21 mouse cellular contexts compared by ENCODE assay signal in genomic region chr8:61831944-61832343, GRCm38 (mm10).
A peak's percentile ranks its signal among the peaks of the same experiment; 100 is the strongest.
DNase-seq lines count a peak whose midpoint lies in the region; ATAC-seq and TF ChIP-seq lines count a peak whose summit lies in the region.
"Had no signal": no experiment of that assay in that cellular context is flagged by ENCODE, and none has a peak within 500 bp of the region (broad histone marks: within the 10 kb centered on the region; RNA-seq: fewer than 3 reads in every experiment).

No protein-coding gene starts in this region.

- no peaks in the 10 kb centered on the region for H3K27me3 ChIP-seq in kidney, adult 2 months (replicated peaks; ENCODE audit: control insufficient read depth, insufficient read depth, low read length)
- H3K27me3 ChIP-seq in liver, embryonic 12.5 days (replicated peaks) = no peaks in the 10 kb centered on the region
- H3K27me3 ChIP-seq: hindbrain, embryonic 12.5 days; lung, embryonic 15.5 days; neural tube, embryonic 13.5 days had no signal

- H3K27ac ChIP-seq in gastrocnemius, adult 2 months = peak overlapping the region; percentile 86
- no peak overlapping the region for H3K27ac ChIP-seq in kidney, adult 2 months (ENCODE audit: insufficient read depth, low read depth, low read length)
- no peak overlapping the region for H3K27ac ChIP-seq in liver, embryonic 12.5 days
- H3K27ac ChIP-seq: hindbrain, embryonic 12.5 days; left cerebral cortex, adult 2 months; lung, embryonic 15.5 days; neural tube, embryonic 13.5 days; stomach, postnatal 0 days had no signal

- H3K4me1 ChIP-seq in kidney, adult 2 months (ENCODE audit: control insufficient read depth, insufficient read depth, low read length) = no peaks in the 10 kb centered on the region
- no peaks in the 10 kb centered on the region for H3K4me1 ChIP-seq in liver, embryonic 12.5 days
- H3K4me1 ChIP-seq: hindbrain, embryonic 12.5 days; neural tube, embryonic 13.5 days had no signal

- H3K4me3 ChIP-seq in gastrocnemius, adult 2 months = no peak overlapping the region
- no peak overlapping the region for H3K4me3 ChIP-seq in kidney, adult 2 months (ENCODE audit: insufficient read depth, low read depth, low read length)
- H3K4me3 ChIP-seq in liver, embryonic 12.5 days = no peak overlapping the region
- H3K4me3 ChIP-seq: hindbrain, embryonic 12.5 days; left cerebral cortex, adult 2 months; lung, embryonic 15.5 days; neural tube, embryonic 13.5 days had no signal

- no peak for ATAC-seq in liver, embryonic 12.5 days
- ATAC-seq: forebrain, embryonic 16.5 days; inflammation-experienced regulatory T-cells, adult 6 months had no signal

- WGBS in kidney, adult 2 months = 72% methylated on average over 4 of the region's 4 CpGs
- 65% methylated on average over 4 of the region's 4 CpGs for WGBS in liver, embryonic 12.5 days (ENCODE audit: insufficient replicate concordance)

- no peak for DNase-seq in gastrocnemius, adult 2 months
- DNase-seq in gastrocnemius, postnatal 36 days = no peak
- peak; percentile 17 for DNase-seq in kidney, adult 2 months
- no peak for DNase-seq in kidney, adult 8-10 months
- peak; percentile 16 for DNase-seq in lung, postnatal 36 days
- no peak for DNase-seq in lung, postnatal 4 days
- no peak for DNase-seq in thymus, postnatal 14 days
- DNase-seq: adrenal gland, adult 2 months; cerebellum, adult 11 months; cerebellum, postnatal 36 days; liver; right cerebral cortex, postnatal 14 days had no signal

- H3K36me3 ChIP-seq in kidney, adult 2 months (ENCODE audit: control insufficient read depth, insufficient read depth, low read length) = no peaks in the 10 kb centered on the region
- H3K36me3 ChIP-seq in liver, embryonic 12.5 days = no peaks in the 10 kb centered on the region
- H3K36me3 ChIP-seq: hindbrain, embryonic 12.5 days; lung, embryonic 15.5 days; neural tube, embryonic 13.5 days had no signal

- TF ChIP-seq POLR2A in kidney, adult 2 months (IDR thresholded peaks at IDR 0.05; ENCODE audit: low read depth, low read length) = no peak

- no peak overlapping the region for H3K4me2 ChIP-seq in liver, embryonic 12.5 days
- H3K4me2 ChIP-seq: hindbrain, embryonic 12.5 days; lung, embryonic 15.5 days; midbrain, embryonic 11.5 days; neural tube, embryonic 13.5 days had no signal

- H3K9me3 ChIP-seq in liver, embryonic 12.5 days (replicated peaks) = no peaks in the 10 kb centered on the region
- H3K9me3 ChIP-seq: hindbrain, embryonic 12.5 days; lung, embryonic 15.5 days; neural tube, embryonic 13.5 days had no signal

- intact Hi-C loops in gastrocnemius, adult 2 months (cut with DNase I) = no loop called here
- intact Hi-C loops in gastrocnemius, postnatal 36 days (cut with DNase I) = no loop called here

- TF ChIP-seq CTCF in gastrocnemius, adult 2 months (IDR thresholded peaks at IDR 0.05) = no peak
- no peak for TF ChIP-seq CTCF in kidney, adult 2 months (conservative IDR thresholded peaks at IDR 0.05; ENCODE audit: insufficient read depth, insufficient read length, low read depth, low read length)

- H3K9ac ChIP-seq in liver, embryonic 12.5 days = no peak overlapping the region
- H3K9ac ChIP-seq: hindbrain, embryonic 12.5 days; lung, embryonic 15.5 days; neural tube, embryonic 13.5 days had no signal

Comparison
In these comparisons a context has a peak if more than half of its experiments do, and no peak if none do; other contexts are left out.
1. DNase-seq: peak in kidney, adult 2 months (single experiment) and lung, postnatal 36 days (single experiment); none in gastrocnemius, adult 2 months (single experiment), gastrocnemius, postnatal 36 days (0 of 2), kidney, adult 8-10 months (0 of 2), lung, postnatal 4 days (0 of 2) and thymus, postnatal 14 days (single experiment).